ENCODE assay signal across 9 mouse cellular contexts in genomic region chr6:64684973-64685372, GRCm38 (mm10). TPM values are rescaled to one million over a fixed set of nuclear protein-coding genes. Genes with fewer than 3 reads are reported as not detected.
DNase-seq lines count a peak whose midpoint lies in the region; TF ChIP-seq lines count a peak whose summit lies in the region.
"Had no signal": no experiment of that assay in that cellular context is flagged by ENCODE, and none has a peak within 500 bp of the region (broad histone marks: within the 10 kb centered on the region; RNA-seq: fewer than 3 reads in every experiment).

No protein-coding gene starts in this region.

- peak; percentile 68 for TF ChIP-seq CTCF in heart, adult 2 months (IDR thresholded peaks at IDR 0.05)

- intact Hi-C loops in heart, adult 2 months (cut with DNase I) = no loop called here
- intact Hi-C loops in left cerebral cortex, postnatal 10 days (cut with DNase I) = loop anchor here (5.0 to 10.0 kb wide), 3 partner anchors 312 to 1847 kb away; no protein-coding TSS in a partner anchor

- H3K27me3 ChIP-seq in heart, adult 2 months (ENCODE audit: control insufficient read depth, insufficient read depth, low read length) = peaks cover 2% of the 10 kb centered on the region; the same call in 1 of the 2 replicates
- H3K27me3 ChIP-seq in heart, embryonic 10.5 days (ENCODE audit: insufficient read depth, poor library complexity, severe bottlenecking) = peaks cover 20% of the 10 kb centered on the region; the same call in 1 of the 2 replicates

- no peak overlapping the region for H3K4me3 ChIP-seq in heart, adult 2 months
- no peak overlapping the region for H3K4me3 ChIP-seq in heart, embryonic 10.5 days

- H3K36me3 ChIP-seq in heart, adult 2 months (ENCODE audit: control insufficient read depth, insufficient read depth, low read length) = no peaks in the 10 kb centered on the region
- H3K36me3 ChIP-seq in heart, embryonic 10.5 days = no peaks in the 10 kb centered on the region

- H3K4me1 ChIP-seq in heart, adult 2 months (ENCODE audit: control insufficient read depth, insufficient read depth, low read length) = no peaks in the 10 kb centered on the region
- H3K4me1 ChIP-seq in heart, embryonic 10.5 days = 0 out of 2 replicates have a peak, but pooled peaks cover 4% of the 10 kb centered on the region

- no peak overlapping the region for H3K27ac ChIP-seq in heart, adult 2 months
- H3K27ac ChIP-seq in heart, embryonic 10.5 days = no peak overlapping the region

- no peak overlapping the region for H3K9ac ChIP-seq in heart, adult 2 months (ENCODE audit: low read depth, low read length)

- DNase-seq in heart, adult 2 months = no peak
- DNase-seq in heart, embryonic 10.5 days (ENCODE audit: low spot score) = no peak
- DNase-seq in 3T3-L1 (ENCODE audit: low read depth, low spot score) = peak; percentile 32
- DNase-seq in c-Kit-positive CD71-negative TER-119-negative erythroid progenitor cells, embryonic 14.5 days (ENCODE audit: low read depth) = peak; percentile 20
- DNase-seq in heart, postnatal 4 days = peak; percentile 11
- peak; percentile 31 to 54 for DNase-seq in left cerebral cortex, postnatal 10 days (ENCODE audit: extremely low spot score in 1 of 2, low spot score in 2 of 2)
- DNase-seq in retina, embryonic 14.5 days (ENCODE audit: low spot score) = peak; percentile 81
- DNase-seq in ovary, postnatal 36 days (ENCODE audit: low spot score) = no peak

- H3K79me2 ChIP-seq in heart, adult 2 months (replicated peaks; ENCODE audit: control insufficient read depth, insufficient read depth, low read length) = no peaks in the 10 kb centered on the region

- no peak for TF ChIP-seq EP300 in heart, adult 2 months (IDR thresholded peaks at IDR 0.05; ENCODE audit: insufficient read depth, low read depth, low read length)

- H3K9me3 ChIP-seq in heart, embryonic 10.5 days = no peaks in the 10 kb centered on the region

- WGBS in heart, adult 2 months = 9% methylated on average over 5 of the region's 5 CpGs
- WGBS in heart, embryonic 10.5 days = 12% methylated on average over 5 of the region's 5 CpGs

- no peak for TF ChIP-seq POLR2A in heart, adult 2 months (IDR thresholded peaks at IDR 0.05; ENCODE audit: insufficient read depth, low read depth, low read length)

RNA-seq across cellular contexts. Expression of gene Atoh1, which starts 44.0 kb away (rescaled TPM):
- total RNA-seq in heart, adult 2 months (2021) = not detected
- polyA plus RNA-seq in heart, adult 2 months (2012; rRNA removed) = not detected in 2 replicates
- polyA plus RNA-seq in heart, embryonic 10.5 days (2016; fragmentation: Nextera tagmentation; extraction: Ambion mirVana) = not detected in 2 replicates
- total RNA-seq in heart, postnatal 4 days (2021) = not detected
- total RNA-seq in left cerebral cortex, postnatal 10 days (2021) = not detected
- total RNA-seq: layer of hippocampus, postnatal 36 days had no signal

Comparison
In these comparisons a context has a peak if more than half of its experiments do, and no peak if none do; other contexts are left out.
1. DNase-seq: peak in 3T3-L1 (single experiment), c-Kit-positive CD71-negative TER-119-negative erythroid progenitor cells, embryonic 14.5 days (single experiment), heart, postnatal 4 days (single experiment), left cerebral cortex, postnatal 10 days (2 of 2) and retina, embryonic 14.5 days (single experiment); none in heart, adult 2 months (0 of 2), heart, embryonic 10.5 days (single experiment) and ovary, postnatal 36 days (single experiment).